Comparison of ENCODE assay signal across 15 mouse cellular contexts in the genomic region with DNA sequence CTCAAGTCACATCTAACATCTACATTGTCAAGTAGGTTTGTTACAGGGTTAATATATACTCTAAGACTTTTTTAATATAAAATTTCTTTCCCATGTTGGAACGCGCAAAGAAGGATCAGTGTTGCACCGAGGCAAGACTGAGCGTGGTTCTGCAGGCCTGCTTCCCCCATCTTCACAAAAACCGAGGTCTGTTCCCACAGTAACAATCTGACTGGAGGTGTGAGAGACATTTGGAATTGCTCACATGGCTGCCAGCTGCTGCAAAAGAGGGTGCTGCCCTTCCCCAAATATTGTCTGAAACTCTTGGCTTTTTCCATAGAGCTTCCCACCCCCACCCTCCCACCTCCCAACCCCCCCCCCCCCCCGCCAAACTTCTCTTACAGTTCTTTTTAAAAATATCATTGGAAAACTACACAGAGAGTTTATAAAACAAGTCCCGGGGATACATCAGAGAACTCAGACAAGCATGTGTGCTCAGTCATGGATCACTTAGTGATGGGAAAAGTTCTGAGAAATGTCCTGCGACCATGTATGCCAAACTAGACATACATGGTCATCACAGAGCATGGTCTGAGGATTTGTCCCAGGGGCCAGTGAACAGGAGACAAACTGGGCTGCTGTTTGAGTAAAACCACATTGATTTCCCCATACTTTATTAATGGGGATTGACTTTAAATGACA.
DNase-seq lines count a peak whose midpoint lies in the region; ATAC-seq and TF ChIP-seq lines count a peak whose summit lies in the region.
"Had no signal": no experiment of that assay in that cellular context is flagged by ENCODE, and none has a peak within 500 bp of the region (broad histone marks: within the 10 kb centered on the region; RNA-seq: fewer than 3 reads in every experiment).

No protein-coding gene starts in this region.

- no peak overlapping the region for H3K9ac ChIP-seq in limb, embryonic 15.5 days
- H3K9ac ChIP-seq: forebrain, embryonic 12.5 days had no signal

- no peaks in the 10 kb centered on the region for H3K9me3 ChIP-seq in limb, embryonic 15.5 days
- H3K9me3 ChIP-seq: forebrain, embryonic 12.5 days had no signal

- TF ChIP-seq POLR2A in lung, adult 2 months (IDR thresholded peaks at IDR 0.05; ENCODE audit: borderline replicate concordance, extremely low read depth, low read depth, low read length): no peak

- TF ChIP-seq CTCF in lung, adult 2 months (IDR thresholded peaks at IDR 0.05; ENCODE audit: insufficient read depth, low read length): no peak

- H3K4me1 ChIP-seq in lung, adult 2 months (ENCODE audit: control insufficient read depth, insufficient read depth, low read length): no peaks in the 10 kb centered on the region
- peaks cover 8% of the 10 kb centered on the region; the same call in 1 of the 2 replicates for H3K4me1 ChIP-seq in limb, embryonic 15.5 days
- H3K4me1 ChIP-seq: forebrain, embryonic 12.5 days had no signal

- 0 out of 2 replicates have a peak overlapping the region, but pooled peaks have one; percentile 22 for H3K27ac ChIP-seq in limb, embryonic 15.5 days
- H3K27ac ChIP-seq: forebrain, embryonic 12.5 days; kidney, postnatal 0 days had no signal

- H3K36me3 ChIP-seq in limb, embryonic 15.5 days: no peaks in the 10 kb centered on the region
- H3K36me3 ChIP-seq: forebrain, embryonic 12.5 days had no signal

- no peak overlapping the region for H3K4me2 ChIP-seq in limb, embryonic 15.5 days
- H3K4me2 ChIP-seq: forebrain, embryonic 12.5 days; heart, embryonic 11.5 days had no signal

- DNase-seq in lung, adult 18-20 months: peak; percentile 11 to 12
- no peak for DNase-seq in lung, adult 2 months
- DNase-seq in layer of hippocampus, postnatal 14 days (ENCODE audit: low spot score in 2 of 2): peak; percentile 20 to 50
- peak; percentile 26 to 60 for DNase-seq in right cerebral cortex, postnatal 36 days (ENCODE audit: low spot score in 2 of 2)
- DNase-seq in urinary bladder, postnatal 25 days (ENCODE audit: low spot score): no peak
- DNase-seq in Muller cell, postnatal 12 days (ENCODE audit: inconsistent ontology term): no peak
- DNase-seq: cerebellum, adult 11-12 months; gastrocnemius, postnatal 14 days; heart, postnatal 4 days had no signal

- no peaks in the 10 kb centered on the region for H3K27me3 ChIP-seq in limb, embryonic 15.5 days
- H3K27me3 ChIP-seq: forebrain, embryonic 12.5 days had no signal

- ATAC-seq in limb, embryonic 15.5 days (ENCODE audit: insufficient number of reproducible peaks, low FRiP score, low TSS enrichment, low read depth): 0 out of 2 replicates have a peak, but pooled peaks have one; percentile 44
- ATAC-seq: CD4-positive, CD25-positive, alpha-beta regulatory T cell, adult 4 months; midbrain, embryonic 16.5 days had no signal

- 63% methylated on average over 8 of the region's 8 CpGs for WGBS in lung, adult 2 months
- WGBS in limb, embryonic 15.5 days: 26% methylated on average over 8 of the region's 8 CpGs

- no peak overlapping the region for H3K4me3 ChIP-seq in lung, adult 2 months (replicated peaks; ENCODE audit: extremely low read depth, low read depth, low read length)
- no peak overlapping the region for H3K4me3 ChIP-seq in limb, embryonic 15.5 days
- H3K4me3 ChIP-seq: forebrain, embryonic 12.5 days had no signal

Comparison
In these comparisons a context has a peak if more than half of its experiments do, and no peak if none do; other contexts are left out.
1. DNase-seq: peak in lung, adult 18-20 months (2 of 2), layer of hippocampus, postnatal 14 days (2 of 2) and right cerebral cortex, postnatal 36 days (2 of 2); none in lung, adult 2 months (single experiment), urinary bladder, postnatal 25 days (single experiment) and Muller cell, postnatal 12 days (single experiment).